Mouse (Mus musculus) neural tube, postnatal 0 days (tissue): ENCODE data around the gene Yme1l1. TPM values are rescaled to one million over a fixed set of nuclear protein-coding genes. Genes with fewer than 3 reads are reported as not detected.

Experiments
- polyA plus RNA-seq: library from polyadenylated mRNA; unstranded; fragments of >200 nt; fragmentation: Nextera tagmentation; extraction: Ambion mirVana; gene quantifications from 2 replicates; pipeline ENCODE4 v1.2.1, GENCODE M21; 2015

Yme1l1 gene
- polyA plus RNA-seq, result 47.9 and 48.8 TPM in 2 replicates

GRCm38 (mm10) chr2:23155777-23156607 is at the start of gene Yme1l1, which contains the start of gene Mastl:
TSS of gene Yme1l1 (plus strand) at chr2:23156369.
TSS of gene Mastl (minus strand) at chr2:23156024.

GRCm38 (mm10) chr2:23207070-23207526 is 50.9 kb downstream of the Yme1l1 start, which contains the start of gene 4931423N10Rik:
TSS of gene 4931423N10Rik (plus strand) at chr2:23207476.

Other genes starting within 250 kb of the Yme1l1 start
- gene Abi1, start 116.1 kb upstream of the Yme1l1 start, polyA plus RNA-seq, result 56.7 and 60.5 TPM in 2 replicates
- gene Acbd5, start 88.2 kb upstream of the Yme1l1 start, polyA plus RNA-seq, result 57.2 and 59.7 TPM in 2 replicates
- 1.8 and 2.7 TPM in 2 replicates for gene Mastl, start 345 bp upstream of the Yme1l1 start, polyA plus RNA-seq
- 0.15 and 0.24 TPM in 2 replicates for gene 4931423N10Rik, start 51.1 kb downstream of the Yme1l1 start, polyA plus RNA-seq
- gene Nxph2, start 164.9 kb downstream of the Yme1l1 start, polyA plus RNA-seq, result 6.1 and 6.9 TPM in 2 replicates